Mouse (Mus musculus): ENCODE measurements around the gene Pced1a. TPM values are rescaled to one million over a fixed set of nuclear protein-coding genes. Genes with fewer than 3 reads are reported as not detected.
A peak's percentile ranks its signal among the peaks of the same experiment; 100 is the strongest.

Pced1a gene
- polyA plus RNA-seq, 1 experiment from 2014 or later: 17.8 TPM

GRCm38 (mm10) chr2:130400046-130400445 lies 24.5 kb downstream of the Pced1a start:
- no peak overlapping the region for H3K4me3 ChIP-seq (replicated peaks; ENCODE audit: low read length)
- no peaks in the 10 kb centered on the region for H3K36me3 ChIP-seq (ENCODE audit: control insufficient read depth, insufficient read depth)
- no peak overlapping the region for H3K9ac ChIP-seq (replicated peaks; ENCODE audit: low read depth, low read length)
- no peak overlapping the region for H3K27ac ChIP-seq (ENCODE audit: low read length)
- 0 out of 2 replicates have a peak, but pooled peaks cover 2% of the 10 kb centered on the region for H3K27me3 ChIP-seq (replicated peaks; ENCODE audit: control insufficient read depth, insufficient read depth, low read length)
- no peaks in the 10 kb centered on the region for H3K9me3 ChIP-seq (ENCODE audit: control insufficient read depth, low read length)
- WGBS: 83% methylated on average over 1 of the region's 1 CpGs
- peaks cover 15% of the 10 kb centered on the region for H3K4me1 ChIP-seq (replicated peaks; ENCODE audit: control insufficient read depth, insufficient read depth, low read length)
- H3K4me2 ChIP-seq (ENCODE audit: low read length): no peak overlapping the region
- ATAC-seq: no peak

GRCm38 (mm10) chr2:130398091-130398490 lies 26.4 kb downstream of the Pced1a start:
- Histone ChIP-seq H3K9ac (replicated peaks; ENCODE audit: low read depth, low read length) (no peak overlapping the region), H3K4me3 (replicated peaks; ENCODE audit: low read length) (peak overlapping the region; percentile 61; the same call in 1 of the 2 replicates), H3K4me1 (replicated peaks; ENCODE audit: control insufficient read depth, insufficient read depth, low read length) (peaks cover 15% of the 10 kb centered on the region), H3K27me3 (replicated peaks; ENCODE audit: control insufficient read depth, insufficient read depth, low read length) (0 out of 2 replicates have a peak, but pooled peaks cover 2% of the 10 kb centered on the region), H3K4me2 (ENCODE audit: low read length) (peak overlapping the region; percentile 96), H3K36me3 (ENCODE audit: control insufficient read depth, insufficient read depth) (no peaks in the 10 kb centered on the region), H3K9me3 (ENCODE audit: control insufficient read depth, low read length) (no peaks in the 10 kb centered on the region), H3K27ac (ENCODE audit: low read length) (no peak overlapping the region)
- no peak for ATAC-seq
- 13% methylated on average over 14 of the region's 14 CpGs for WGBS

GRCm38 (mm10) chr2:130397186-130397985 lies 27.1 kb downstream of the Pced1a start, which contains the start of gene Cpxm1:
Gene Cpxm1, minus strand, starts transcription at chr2:130397574.
- peak within 1 kb of the TSS; percentile 61 for H3K4me3 ChIP-seq (replicated peaks; ENCODE audit: low read length)
- ATAC-seq: peak; percentile 84
- no peaks in the 10 kb centered on the region for H3K9me3 ChIP-seq (ENCODE audit: control insufficient read depth, low read length)
- H3K27me3 ChIP-seq (replicated peaks; ENCODE audit: control insufficient read depth, insufficient read depth, low read length): 0 out of 2 replicates have a peak, but pooled peaks cover 2% of the 10 kb centered on the region
- WGBS: under 1% methylated on average over 41 of the region's 53 CpGs
- H3K27ac ChIP-seq (ENCODE audit: low read length): no peak within 1 kb of the TSS
- peak within 1 kb of the TSS; percentile 96 for H3K4me2 ChIP-seq (ENCODE audit: low read length)
- H3K9ac ChIP-seq (replicated peaks; ENCODE audit: low read depth, low read length): peak within 1 kb of the TSS; percentile 76
- H3K4me1 ChIP-seq (replicated peaks; ENCODE audit: control insufficient read depth, insufficient read depth, low read length): peaks cover 15% of the 10 kb centered on the region
- H3K36me3 ChIP-seq (ENCODE audit: control insufficient read depth, insufficient read depth): no peaks in the 10 kb centered on the region

GRCm38 (mm10) chr2:130395696-130396095 lies 28.8 kb downstream of the Pced1a start:
- H3K4me2 ChIP-seq (ENCODE audit: low read length): no peak overlapping the region
- no peak overlapping the region for H3K9ac ChIP-seq (replicated peaks; ENCODE audit: low read depth, low read length)
- 0 out of 2 replicates have a peak, but pooled peaks cover 2% of the 10 kb centered on the region for H3K27me3 ChIP-seq (replicated peaks; ENCODE audit: control insufficient read depth, insufficient read depth, low read length)
- H3K27ac ChIP-seq (ENCODE audit: low read length): no peak overlapping the region
- H3K36me3 ChIP-seq (ENCODE audit: control insufficient read depth, insufficient read depth): no peaks in the 10 kb centered on the region
- peaks cover 15% of the 10 kb centered on the region for H3K4me1 ChIP-seq (replicated peaks; ENCODE audit: control insufficient read depth, insufficient read depth, low read length)
- H3K4me3 ChIP-seq (replicated peaks; ENCODE audit: low read length): no peak overlapping the region
- 97% methylated on average over 10 of the region's 11 CpGs for WGBS
- no peaks in the 10 kb centered on the region for H3K9me3 ChIP-seq (ENCODE audit: control insufficient read depth, low read length)
- no peak for ATAC-seq

GRCm38 (mm10) chr2:130392836-130393235 lies 31.7 kb downstream of the Pced1a start:
- Histone ChIP-seq H3K9ac (replicated peaks; ENCODE audit: low read depth, low read length) (no peak overlapping the region), H3K4me2 (ENCODE audit: low read length) (no peak overlapping the region), H3K9me3 (ENCODE audit: control insufficient read depth, low read length) (no peaks in the 10 kb centered on the region), H3K4me1 (replicated peaks; ENCODE audit: control insufficient read depth, insufficient read depth, low read length) (peaks cover 11% of the 10 kb centered on the region), H3K27me3 (replicated peaks; ENCODE audit: control insufficient read depth, insufficient read depth, low read length) (no peaks in the 10 kb centered on the region), H3K27ac (ENCODE audit: low read length) (no peak overlapping the region), H3K4me3 (replicated peaks; ENCODE audit: low read length) (no peak overlapping the region), H3K36me3 (ENCODE audit: control insufficient read depth, insufficient read depth) (no peaks in the 10 kb centered on the region)
- no peak for ATAC-seq
- WGBS: 88% methylated on average over 3 of the region's 3 CpGs

- H3K4me1 ChIP-seq (replicated peaks; ENCODE audit: control insufficient read depth, insufficient read depth, low read length): no peaks in the 10 kb centered on the region
- H3K9me3 ChIP-seq (ENCODE audit: control insufficient read depth, low read length): no peaks in the 10 kb centered on the region
- no peak overlapping the region for H3K27ac ChIP-seq (ENCODE audit: low read length)
- no peak overlapping the region for H3K4me2 ChIP-seq (ENCODE audit: low read length)
- no peak overlapping the region for H3K9ac ChIP-seq (replicated peaks; ENCODE audit: low read depth, low read length)
- 91% methylated on average over 11 of the region's 11 CpGs for WGBS
- no peaks in the 10 kb centered on the region for H3K36me3 ChIP-seq (ENCODE audit: control insufficient read depth, insufficient read depth)
- ATAC-seq: no peak
- no peak overlapping the region for H3K4me3 ChIP-seq (replicated peaks; ENCODE audit: low read length)
- no peaks in the 10 kb centered on the region for H3K27me3 ChIP-seq (replicated peaks; ENCODE audit: control insufficient read depth, insufficient read depth, low read length)
These were observed 33.4 kb downstream of the Pced1a start for GRCm38 (mm10) chr2:130390993-130391625.

GRCm38 (mm10) chr2:130388796-130389195 lies 35.7 kb downstream of the Pced1a start:
- ATAC-seq: no peak
- Histone ChIP-seq H3K9me3 (ENCODE audit: control insufficient read depth, low read length) (no peaks in the 10 kb centered on the region), H3K36me3 (ENCODE audit: control insufficient read depth, insufficient read depth) (no peaks in the 10 kb centered on the region), H3K4me1 (replicated peaks; ENCODE audit: control insufficient read depth, insufficient read depth, low read length) (no peaks in the 10 kb centered on the region), H3K9ac (replicated peaks; ENCODE audit: low read depth, low read length) (no peak overlapping the region), H3K27me3 (replicated peaks; ENCODE audit: control insufficient read depth, insufficient read depth, low read length) (no peaks in the 10 kb centered on the region), H3K4me2 (ENCODE audit: low read length) (no peak overlapping the region), H3K4me3 (replicated peaks; ENCODE audit: low read length) (no peak overlapping the region), H3K27ac (ENCODE audit: low read length) (no peak overlapping the region)
- 75% methylated on average over 2 of the region's 2 CpGs for WGBS

- ATAC-seq: no peak
- H3K4me1 ChIP-seq (replicated peaks; ENCODE audit: control insufficient read depth, insufficient read depth, low read length): no peaks in the 10 kb centered on the region
- H3K27me3 ChIP-seq (replicated peaks; ENCODE audit: control insufficient read depth, insufficient read depth, low read length): no peaks in the 10 kb centered on the region
- H3K36me3 ChIP-seq (ENCODE audit: control insufficient read depth, insufficient read depth): no peaks in the 10 kb centered on the region
- no peak overlapping the region for H3K4me3 ChIP-seq (replicated peaks; ENCODE audit: low read length)
- H3K27ac ChIP-seq (ENCODE audit: low read length): no peak overlapping the region
- H3K4me2 ChIP-seq (ENCODE audit: low read length): no peak overlapping the region
- H3K9me3 ChIP-seq (ENCODE audit: control insufficient read depth, low read length): no peaks in the 10 kb centered on the region
- H3K9ac ChIP-seq (replicated peaks; ENCODE audit: low read depth, low read length): no peak overlapping the region
- WGBS: 86% methylated on average over 1 of the region's 1 CpGs
These were observed 38.3 kb downstream of the Pced1a start for GRCm38 (mm10) chr2:130386212-130386611.

GRCm38 (mm10) chr2:130383895-130384294 lies 40.6 kb downstream of the Pced1a start:
- no peaks in the 10 kb centered on the region for H3K9me3 ChIP-seq (ENCODE audit: control insufficient read depth, low read length)
- 61% methylated on average over 6 of the region's 6 CpGs for WGBS
- H3K4me2 ChIP-seq (ENCODE audit: low read length): no peak overlapping the region
- H3K36me3 ChIP-seq (ENCODE audit: control insufficient read depth, insufficient read depth): no peaks in the 10 kb centered on the region
- H3K27ac ChIP-seq (ENCODE audit: low read length): no peak overlapping the region
- ATAC-seq: no peak
- H3K4me1 ChIP-seq (replicated peaks; ENCODE audit: control insufficient read depth, insufficient read depth, low read length): no peaks in the 10 kb centered on the region
- no peak overlapping the region for H3K4me3 ChIP-seq (replicated peaks; ENCODE audit: low read length)
- H3K27me3 ChIP-seq (replicated peaks; ENCODE audit: control insufficient read depth, insufficient read depth, low read length): no peaks in the 10 kb centered on the region
- no peak overlapping the region for H3K9ac ChIP-seq (replicated peaks; ENCODE audit: low read depth, low read length)

All from forebrain, embryonic 16.5 days (tissue).